Mouse (Mus musculus) monocyte, adult 59 days (primary cell): ENCODE data around the gene Fbxl8. TPM values are rescaled to one million over a fixed set of nuclear protein-coding genes. Genes with fewer than 3 reads are reported as not detected.

Experiments used
- total RNA-seq, 2 experiments: library from RNA; stranded (reverse); gene quantifications; one replicate each; pipeline ENCODE4 v1.2.4; 2023

Gene Fbxl8
- total RNA-seq: 1 to 10 TPM; 6.5 to 6.8 TPM

GRCm38 (mm10) chr8:105264024-105264982, at the start of gene Fbxl8, which contains the start of gene Tradd:
Gene Fbxl8 (plus strand): TSS chr8:105264648.
Gene Tradd (minus strand): TSS chr8:105264609.

GRCm38 (mm10) chr8:105224413-105225271, 39.8 kb upstream of the Fbxl8 start, which contains the start of gene D230025D16Rik:
Gene D230025D16Rik (plus strand): TSS chr8:105225145.

DNA sequence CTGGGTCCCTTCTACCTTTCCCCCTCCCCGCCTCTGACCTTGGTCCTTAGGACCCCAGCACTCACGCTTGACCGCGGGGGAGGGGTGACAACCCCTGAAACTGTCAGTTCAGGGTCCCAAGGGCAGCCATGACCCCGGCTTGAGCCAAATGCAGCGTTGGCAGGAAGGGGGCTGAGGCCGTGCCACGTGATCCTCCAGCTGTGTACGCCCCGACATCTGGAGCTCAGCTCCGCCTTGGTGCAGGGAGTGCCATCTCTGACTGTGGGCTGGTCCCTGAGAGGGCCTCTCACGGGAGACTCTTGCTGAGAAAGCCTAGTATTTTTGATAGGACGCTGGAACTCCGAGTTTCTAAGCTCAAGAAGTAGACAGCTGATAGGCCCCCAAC, 9.5 kb upstream of the Fbxl8 start, which contains the start of gene B3gnt9:
B3gnt9 (minus strand) TSS at position 188 of the 385 bp plus-strand sequence.

DNA sequence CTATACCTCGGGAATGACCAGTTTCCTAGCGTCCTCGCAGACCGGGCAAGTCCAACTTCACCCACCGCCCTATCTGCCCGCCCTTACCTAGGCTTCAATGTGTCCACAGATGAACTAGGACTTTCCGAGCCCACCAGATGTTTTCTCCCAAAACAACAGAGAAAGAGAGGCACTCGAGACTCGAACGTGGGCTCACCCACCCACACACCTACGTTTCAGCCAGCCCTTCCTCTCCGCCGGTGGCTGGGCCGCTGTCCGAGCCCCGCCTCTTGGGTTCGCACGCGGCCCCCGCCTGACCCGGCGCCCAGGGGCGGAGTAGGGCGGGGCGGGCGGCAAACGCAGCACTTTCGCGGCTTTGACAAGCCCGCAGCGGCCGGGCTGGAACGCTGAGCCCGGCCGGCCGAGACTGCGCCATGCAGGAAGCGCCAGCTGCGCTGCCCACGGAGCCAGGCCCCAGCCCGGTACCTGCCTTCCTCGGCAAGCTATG, 5.1 kb downstream of the Fbxl8 start, which contains the start of gene Hsf4:
Hsf4 (plus strand) TSS at position 341 of the 487 bp plus-strand sequence.

DNA sequence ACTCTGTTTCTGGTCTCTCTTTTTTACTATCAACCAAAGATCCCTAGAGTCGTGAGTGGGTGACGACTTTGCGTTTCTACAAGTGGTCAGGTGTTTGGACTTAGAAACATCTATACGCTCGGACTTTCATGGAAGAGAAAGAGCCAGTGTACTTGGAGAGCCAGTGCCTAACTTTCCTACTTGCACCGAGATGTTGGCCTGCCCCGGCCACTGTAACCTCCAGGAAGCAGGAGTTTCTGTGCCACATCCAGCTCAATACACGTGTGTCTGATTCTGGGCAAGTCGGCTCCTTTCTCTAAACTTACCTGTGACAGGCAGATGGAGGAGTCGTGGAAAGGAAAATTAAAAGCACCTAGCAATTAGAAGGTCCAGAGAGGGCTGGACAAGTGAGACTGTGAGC, 11.4 kb downstream of the Fbxl8 start, which contains the start of gene Nol3:
Nol3 (plus strand) TSS at position 301 of the 400 bp plus-strand sequence.

DNA sequence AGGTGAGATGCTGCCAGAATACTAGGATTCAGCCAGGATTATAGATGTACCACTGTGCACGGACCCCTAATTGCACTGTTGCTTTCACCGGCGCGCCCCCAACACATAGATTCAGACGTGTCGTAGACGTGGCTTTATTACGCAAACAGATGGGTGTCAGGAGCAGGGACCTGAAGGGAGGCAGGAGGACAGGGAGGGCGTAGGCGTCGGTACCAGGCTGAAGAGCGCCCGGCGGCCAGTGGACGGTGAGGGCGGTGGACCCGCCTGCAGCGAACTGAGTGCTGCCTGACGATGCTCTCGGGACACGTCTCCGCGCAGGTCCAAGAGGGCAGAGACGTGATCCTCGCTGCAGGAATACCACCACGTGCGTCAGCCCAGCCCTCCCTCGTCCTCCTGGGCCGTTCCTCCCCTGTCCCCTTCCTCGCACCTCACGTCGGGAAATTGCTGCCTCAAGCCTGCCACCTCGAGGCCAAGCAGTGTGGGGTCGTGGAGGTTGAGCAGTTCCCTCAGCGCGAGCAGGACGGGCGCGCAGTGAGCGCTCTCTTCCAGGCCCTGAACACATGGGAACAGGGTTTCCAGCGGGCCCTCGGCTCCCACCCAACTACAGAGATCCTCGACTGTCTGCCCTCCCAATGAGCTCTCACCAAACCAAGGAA, 25.5 kb downstream of the Fbxl8 start, which contains the start of gene 4931428F04Rik:
4931428F04Rik (minus strand) TSS at position 60 of the 656 bp plus-strand sequence.

DNA sequence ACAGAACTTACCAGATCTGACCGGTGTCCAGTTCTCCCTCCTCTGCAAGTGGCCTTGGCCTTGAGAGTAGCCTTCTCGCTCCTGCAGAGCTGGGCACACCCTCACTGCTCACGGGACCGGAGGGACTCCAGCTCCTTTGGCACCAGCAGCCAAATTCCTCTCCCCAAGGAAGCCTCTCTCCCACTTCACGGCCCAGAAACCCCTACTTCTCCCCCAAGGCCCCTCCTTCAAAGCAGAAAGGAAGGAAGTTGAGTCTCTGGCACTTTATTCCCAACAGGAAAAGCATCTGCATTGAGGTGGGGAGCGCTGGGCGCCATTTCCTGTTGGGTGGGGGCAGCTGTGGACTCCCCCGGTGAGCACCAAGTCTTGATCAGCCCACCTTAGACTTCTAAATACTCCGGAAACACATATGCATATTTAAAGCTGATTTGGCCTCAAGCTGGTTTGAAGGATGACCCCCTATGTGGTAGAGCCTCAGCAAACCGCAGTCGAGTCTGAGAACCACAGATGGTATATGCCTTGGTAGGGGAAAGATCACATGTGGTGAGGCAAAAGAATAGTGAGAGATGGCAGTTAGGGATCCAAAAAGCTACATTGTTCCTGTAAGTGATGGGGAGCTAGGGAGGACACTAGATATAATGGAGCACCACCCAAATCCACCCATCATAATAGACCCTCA, 31.6 kb downstream of the Fbxl8 start, which contains the start of gene Exoc3l:
Exoc3l (minus strand) TSS at position 207 of the 679 bp plus-strand sequence.

GRCm38 (mm10) chr8:105297511-105298192, 33.2 kb downstream of the Fbxl8 start, which contains the start of gene E2f4:
Gene E2f4 (plus strand): TSS chr8:105297663.

DNA sequence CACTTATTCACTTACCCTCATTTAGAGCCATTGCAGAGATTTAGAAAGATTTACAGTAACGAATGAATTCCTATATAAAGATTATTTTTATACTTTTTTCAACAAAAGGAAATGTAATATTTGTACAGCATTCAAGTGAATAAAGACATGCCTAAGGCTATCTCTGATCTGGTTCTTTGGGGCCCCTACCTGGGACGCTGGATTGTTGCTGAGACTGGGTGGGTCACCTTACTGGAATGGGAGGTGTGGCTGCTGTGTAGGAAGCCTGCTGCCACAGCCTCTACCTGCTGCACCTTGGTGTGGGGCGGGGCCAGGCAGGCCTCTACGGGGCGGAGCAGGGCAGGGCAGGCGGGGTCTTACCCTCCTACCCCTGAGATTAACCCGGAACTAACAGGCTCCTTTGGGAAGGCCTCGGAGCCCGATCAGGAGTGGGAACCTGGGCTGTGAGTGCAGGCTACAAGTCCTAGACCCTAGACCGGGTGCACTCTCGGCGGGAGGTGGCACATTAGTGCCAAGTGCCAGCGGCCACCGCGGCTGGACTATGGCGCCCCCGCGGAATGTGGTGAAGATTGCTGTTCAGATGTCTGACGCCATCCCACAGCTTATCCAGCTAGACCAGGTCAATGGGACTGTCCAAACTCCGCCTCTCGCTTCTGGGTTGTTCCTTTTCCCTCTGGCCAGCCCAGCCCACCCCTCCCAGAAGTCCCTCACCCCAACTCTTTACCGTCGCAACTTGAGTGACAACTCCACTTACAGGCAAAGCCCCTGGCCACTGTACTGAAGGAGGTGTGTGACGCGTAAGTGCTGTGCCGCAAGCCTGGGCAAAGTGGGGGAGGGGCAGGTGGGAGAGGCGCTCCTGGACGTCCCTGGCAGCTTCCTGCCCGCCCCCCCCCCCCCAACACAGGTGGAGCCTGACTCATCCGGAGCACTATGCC, 41.0 kb downstream of the Fbxl8 start, which contains the start of gene Elmo3:
Elmo3 (plus strand) TSS at position 391 of the 935 bp plus-strand sequence.

Other genes with a start within 250 kb of the Fbxl8 start
- not detected for gene Ces3a, start 216.0 kb upstream of the Fbxl8 start, total RNA-seq
- gene Ces3b, start 180.9 kb upstream of the Fbxl8 start, total RNA-seq: not detected
- not detected for gene Ces4a, start 132.8 kb upstream of the Fbxl8 start, total RNA-seq
- 10 to 100 TPM; 79.9 to 88.1 TPM for gene Cbfb, start 94.0 kb upstream of the Fbxl8 start, total RNA-seq
- 10 to 100 TPM; 44.9 to 46.8 TPM for gene D230025D16Rik, start 39.5 kb upstream of the Fbxl8 start, total RNA-seq
- gene B3gnt9, start 9.5 kb upstream of the Fbxl8 start, total RNA-seq: under 1 TPM; 0.21 to 0.42 TPM
- gene Tradd, start within 50 bp of the Fbxl8 start, total RNA-seq: 10 to 100 TPM; 24.2 to 28.7 TPM
- gene Hsf4, start 5.2 kb downstream of the Fbxl8 start, total RNA-seq: 1 to 10 TPM in 1 of 2 experiments, under 1 TPM in 1; 0.43 to 1.1 TPM
- gene Nol3, start 11.5 kb downstream of the Fbxl8 start, total RNA-seq: not detected
- gene 4931428F04Rik, start 25.2 kb downstream of the Fbxl8 start, total RNA-seq: 1 to 10 TPM; 1.5 to 3.4 TPM
- 1 to 10 TPM in 1 of 2 experiments, not detected in 1; 1.6 TPM for gene Exoc3l, start 31.5 kb downstream of the Fbxl8 start, total RNA-seq
- gene E2f4, start 33.0 kb downstream of the Fbxl8 start, total RNA-seq: 10 to 100 TPM; 57.3 to 62.0 TPM
- 1 to 10 TPM in 1 of 2 experiments, under 1 TPM in 1; 0.64 to 1.4 TPM for gene Elmo3, start 41.0 kb downstream of the Fbxl8 start, total RNA-seq
- gene Lrrc29, start 61.6 kb downstream of the Fbxl8 start, total RNA-seq: 1 to 10 TPM; 3.6 to 4.0 TPM
- 10 to 100 TPM; 37.7 to 41.4 TPM for gene Tmem208, start 61.7 kb downstream of the Fbxl8 start, total RNA-seq
- 100 to 1,000 TPM in 1 of 2 experiments, 10 to 100 TPM in 1; 97.1 to 105 TPM for gene Fhod1, start 83.3 kb downstream of the Fbxl8 start, total RNA-seq
- gene Slc9a5, start 84.2 kb downstream of the Fbxl8 start, total RNA-seq: 1 to 10 TPM; 1.4 to 2.1 TPM
- under 1 TPM; 0.49 to 0.50 TPM for gene Plekhg4, start 108.6 kb downstream of the Fbxl8 start, total RNA-seq
- gene Kctd19, start 148.9 kb downstream of the Fbxl8 start, total RNA-seq: 1 to 10 TPM; 1.3 to 1.7 TPM
- not detected for gene Lrrc36, start 148.9 kb downstream of the Fbxl8 start, total RNA-seq
- 100 to 1,000 TPM; 330 to 336 TPM for gene Tppp3, start 206.9 kb downstream of the Fbxl8 start, total RNA-seq
- gene Zdhhc1, start 232.3 kb downstream of the Fbxl8 start, total RNA-seq: 1 to 10 TPM; 7.5 to 7.6 TPM